Mouse (Mus musculus): Measurements from ENCODE around the gene Astn1. TPM values are rescaled to one million over a fixed set of nuclear protein-coding genes. Genes with fewer than 3 reads are reported as not detected.

The Astn1 gene
- total and polyA plus RNA-seq, 3 experiments: 0.35 to 0.42 TPM; not detected in 1

DNA sequence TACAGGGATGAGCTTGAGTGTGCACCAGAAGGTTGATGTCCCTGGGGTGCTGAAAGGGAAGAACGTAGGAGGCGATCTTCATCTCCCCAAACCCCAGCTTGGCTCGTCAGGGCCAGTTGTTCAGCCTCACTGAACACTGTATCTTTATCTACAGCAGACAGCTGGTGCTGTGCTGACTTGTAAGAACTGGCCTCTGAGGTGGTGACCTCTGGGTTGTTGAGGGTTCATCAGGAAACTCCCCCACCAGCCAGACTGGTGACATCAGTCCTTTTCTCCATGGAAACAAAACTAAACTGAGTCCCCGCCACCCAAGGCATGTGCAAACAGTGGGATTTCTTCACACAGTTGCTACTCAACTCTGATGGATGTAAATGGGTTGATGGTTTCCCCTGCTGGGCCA is 138.9 kb downstream of the Astn1 start:
- Histone ChIP-seq H3K79me2 (replicated peaks; ENCODE audit: control insufficient read depth, extremely low read depth, insufficient read depth, poor library complexity, severe bottlenecking) (no peaks in the 10 kb centered on the region), H3K27me3 (replicated peaks) (no peaks in the 10 kb centered on the region), H3K4me1 (ENCODE audit: control insufficient read depth in 1 of 2, insufficient read depth in 2 of 2) (no peaks in the 10 kb centered on the region), H3K4me3 (replicated peaks in 1 of 3; ENCODE audit: low read depth in 2 of 3, low read length in 2 of 3, poor library complexity in 1 of 3) (no peak overlapping the region), H3K9me3 (replicated peaks; ENCODE audit: low read length) (no peaks in the 10 kb centered on the region), H3K36me3 (replicated peaks in 1 of 2; ENCODE audit: control insufficient read depth in 1 of 2, insufficient read depth in 1 of 2, low read length in 1 of 2) (no peaks in the 10 kb centered on the region), H3K4me2 (ENCODE audit: insufficient read depth, low read depth, poor library complexity, severe bottlenecking) (no peak overlapping the region), H3K27ac (ENCODE audit: insufficient read depth, low read depth) (no peak overlapping the region), H3K9ac (ENCODE audit: insufficient read depth, low read depth) (no peak overlapping the region)
- in situ Hi-C loops (cut with MboI; ENCODE audit: low pct_ligation_motif_present, low pct_unique_long_range_greater_than_20kb, low sequenced_read_pairs) (no loop called here), dilution Hi-C loops (cut with MboI; ENCODE audit: extremely low pct_ligation_motif_present, extremely low pct_unique_long_range_greater_than_20kb, low sequenced_read_pairs) (no loop called here)
- TF ChIP-seq POLR2AphosphoS2 (IDR thresholded peaks at IDR 0.05; ENCODE audit: low read depth, low read length): no peak
- TF ChIP-seq USF1 (IDR thresholded peaks at IDR 0.05; ENCODE audit: low read depth, low read length): no peak
- TF ChIP-seq ZNF384 (IDR thresholded peaks at IDR 0.05; ENCODE audit: low read depth, low read length): no peak
- TF ChIP-seq ETS1 (conservative IDR thresholded peaks at IDR 0.05; ENCODE audit: low read depth, low read length): no peak
- TF ChIP-seq CHD2 (IDR thresholded peaks at IDR 0.05; ENCODE audit: low read length): no peak
- TF ChIP-seq BHLHE40 (IDR thresholded peaks at IDR 0.05; ENCODE audit: low read depth, low read length): no peak
- no peak for TF ChIP-seq JUN (IDR thresholded peaks at IDR 0.05; ENCODE audit: insufficient read depth, low read depth, low read length)
- TF ChIP-seq MAFK (IDR thresholded peaks at IDR 0.05; ENCODE audit: insufficient replicate concordance, low read length): no peak
- TF ChIP-seq IRF4 (IDR thresholded peaks at IDR 0.05; ENCODE audit: low read depth, low read length): no peak
- TF ChIP-seq ZC3H11A (IDR thresholded peaks at IDR 0.05; ENCODE audit: low read depth, low read length): no peak
- no peak for TF ChIP-seq ZKSCAN1 (IDR thresholded peaks at IDR 0.05; ENCODE audit: borderline replicate concordance, low read depth, low read length)
- no peak for TF ChIP-seq KAT2A (IDR thresholded peaks at IDR 0.05; ENCODE audit: insufficient replicate concordance, low read length)
- DNase-seq (ENCODE audit: extremely low read depth): no peak

DNA sequence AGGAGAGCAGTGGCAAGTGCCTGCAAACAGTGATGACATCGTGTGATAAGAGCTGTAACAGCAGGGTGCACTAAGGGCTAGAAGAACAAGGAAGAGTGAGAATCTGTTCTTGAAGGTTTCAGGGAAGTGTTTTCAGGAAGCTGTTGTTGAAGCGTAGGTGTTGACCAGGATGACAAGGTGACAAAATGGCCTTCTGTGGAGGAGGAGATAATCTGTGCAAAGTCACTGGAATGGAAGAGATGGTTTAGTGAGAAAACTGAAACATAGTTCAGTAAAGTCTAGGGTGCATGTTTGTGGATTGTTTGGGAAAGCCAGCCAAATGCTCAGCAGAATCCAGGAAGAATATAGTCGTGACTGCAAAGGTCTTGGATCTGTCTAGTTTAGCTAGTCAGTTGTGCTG is 145.5 kb downstream of the Astn1 start:
- H3K4me3 ChIP-seq (replicated peaks in 1 of 3; ENCODE audit: low read depth in 2 of 3, low read length in 2 of 3, poor library complexity in 1 of 3): no peak overlapping the region
- no peak for DNase-seq (ENCODE audit: extremely low read depth)
- no peak overlapping the region for H3K27ac ChIP-seq (ENCODE audit: insufficient read depth, low read depth)
- H3K4me1 ChIP-seq (ENCODE audit: control insufficient read depth in 1 of 2, insufficient read depth in 2 of 2): no peaks in the 10 kb centered on the region
- no peaks in the 10 kb centered on the region for H3K27me3 ChIP-seq (replicated peaks)
- no peaks in the 10 kb centered on the region for H3K9me3 ChIP-seq (replicated peaks; ENCODE audit: low read length)
- H3K79me2 ChIP-seq (replicated peaks; ENCODE audit: control insufficient read depth, extremely low read depth, insufficient read depth, poor library complexity, severe bottlenecking): no peaks in the 10 kb centered on the region
- H3K4me2 ChIP-seq (ENCODE audit: insufficient read depth, low read depth, poor library complexity, severe bottlenecking): no peak overlapping the region
- dilution Hi-C loops (cut with MboI; ENCODE audit: extremely low pct_ligation_motif_present, extremely low pct_unique_long_range_greater_than_20kb, low sequenced_read_pairs): no loop called here
- no peak for TF ChIP-seq USF1 (IDR thresholded peaks at IDR 0.05; ENCODE audit: low read depth, low read length)
- TF ChIP-seq EP300 (IDR thresholded peaks at IDR 0.05; ENCODE audit: low read length): no peak
- in situ Hi-C loops (cut with MboI; ENCODE audit: low pct_ligation_motif_present, low pct_unique_long_range_greater_than_20kb, low sequenced_read_pairs): no loop called here
- no peaks in the 10 kb centered on the region for H3K36me3 ChIP-seq (replicated peaks in 1 of 2; ENCODE audit: control insufficient read depth in 1 of 2, insufficient read depth in 1 of 2, low read length in 1 of 2)
- no peak overlapping the region for H3K9ac ChIP-seq (ENCODE audit: insufficient read depth, low read depth)

Data from CH12.LX (cell line).